Mouse (Mus musculus): Measurements from ENCODE around the gene Strip2.
A peak's percentile ranks its signal among the peaks of the same experiment; 100 is the strongest.

Gene Strip2

GRCm38 (mm10) chr6:29930087-29930486 is 13.3 kb downstream of the Strip2 start:
- DNase-seq (ENCODE audit: low spot score): no peak

DNA sequence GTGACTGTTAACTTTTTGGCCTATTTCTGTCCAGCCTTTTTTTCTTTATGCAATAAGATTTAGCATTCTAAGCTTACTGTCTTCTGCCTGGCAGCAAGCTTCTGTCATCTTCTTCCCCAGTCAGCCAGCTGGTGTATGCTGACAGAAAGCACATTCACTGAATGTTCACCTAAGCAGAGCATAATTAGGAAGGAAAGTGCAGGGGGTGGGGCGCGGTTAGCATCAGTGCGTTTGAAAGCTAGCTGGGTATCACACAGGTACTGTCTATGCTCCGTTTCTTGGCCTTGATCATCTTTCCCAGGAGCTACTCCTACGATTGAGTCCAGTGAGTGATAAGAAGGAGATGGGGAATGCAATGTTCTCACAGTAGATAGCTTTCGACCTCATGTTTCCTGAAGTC is 13.9 kb downstream of the Strip2 start:
- no peak for DNase-seq (ENCODE audit: low spot score)

DNA sequence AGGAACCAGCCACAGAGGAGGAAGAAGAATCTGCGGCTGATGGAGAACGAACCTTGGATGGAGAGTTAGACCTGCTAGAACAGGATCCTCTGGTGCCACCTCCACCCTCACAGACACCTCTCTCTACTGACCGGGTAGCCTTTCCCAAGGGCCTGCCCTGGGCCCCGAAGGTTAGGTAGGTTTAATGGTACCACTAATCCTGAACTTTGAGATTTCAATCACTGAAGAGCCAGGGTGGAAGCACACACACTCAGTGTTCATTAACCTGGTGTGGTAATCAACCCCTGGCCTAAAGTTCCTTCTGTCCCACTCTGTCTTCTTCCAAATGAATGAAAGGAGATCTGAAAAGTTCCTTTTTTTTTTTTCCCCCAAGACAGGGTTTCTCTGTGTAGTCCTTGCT is 14.4 kb downstream of the Strip2 start:
- no peak for DNase-seq (ENCODE audit: low spot score)

DNA sequence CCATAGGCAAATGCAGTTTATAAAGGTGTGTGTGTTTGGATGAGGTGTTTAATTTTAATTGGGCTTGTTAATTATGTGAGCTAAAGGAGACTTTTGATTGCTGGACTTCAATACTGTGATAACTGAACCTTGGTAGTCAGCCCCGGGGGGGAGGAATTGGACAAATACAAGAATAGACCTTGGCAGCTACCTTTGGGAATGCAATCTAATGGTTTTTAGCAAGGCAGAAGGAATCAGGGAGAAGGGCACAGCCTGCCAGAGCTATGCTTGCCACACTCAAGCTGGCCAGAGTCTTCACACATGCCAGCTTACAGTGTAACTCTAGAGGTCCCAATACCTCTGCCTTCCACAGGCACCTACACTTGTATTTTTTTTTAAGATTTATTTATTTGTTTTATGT is 18.9 kb downstream of the Strip2 start:
- no peak for DNase-seq (ENCODE audit: low spot score)

GRCm38 (mm10) chr6:29940428-29940827 is 23.6 kb downstream of the Strip2 start:
- DNase-seq (ENCODE audit: low spot score): no peak

- DNase-seq (ENCODE audit: low spot score): no peak
Measured at GRCm38 (mm10) chr6:29941036-29941435, 24.2 kb downstream of the Strip2 start.

DNA sequence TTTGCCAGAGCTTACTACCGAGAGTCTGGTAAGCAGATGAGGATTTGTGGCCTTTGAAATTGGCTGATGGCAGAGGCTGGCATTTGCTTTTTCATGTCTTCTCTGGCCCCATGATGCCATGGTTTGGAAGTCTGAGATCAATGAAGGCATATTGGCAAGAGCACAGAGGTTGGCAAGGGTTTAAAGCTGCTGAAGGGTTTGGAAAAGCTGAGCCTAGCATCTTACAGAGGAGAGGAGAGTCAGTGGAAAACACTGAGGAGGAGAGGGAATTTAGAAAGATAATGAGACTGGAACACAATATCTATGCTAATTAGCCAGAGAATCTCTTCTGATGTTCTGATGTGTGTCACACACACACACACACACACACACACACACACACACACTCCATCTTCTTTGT is 27.7 kb downstream of the Strip2 start:
- no peak for DNase-seq (ENCODE audit: low spot score)

DNA sequence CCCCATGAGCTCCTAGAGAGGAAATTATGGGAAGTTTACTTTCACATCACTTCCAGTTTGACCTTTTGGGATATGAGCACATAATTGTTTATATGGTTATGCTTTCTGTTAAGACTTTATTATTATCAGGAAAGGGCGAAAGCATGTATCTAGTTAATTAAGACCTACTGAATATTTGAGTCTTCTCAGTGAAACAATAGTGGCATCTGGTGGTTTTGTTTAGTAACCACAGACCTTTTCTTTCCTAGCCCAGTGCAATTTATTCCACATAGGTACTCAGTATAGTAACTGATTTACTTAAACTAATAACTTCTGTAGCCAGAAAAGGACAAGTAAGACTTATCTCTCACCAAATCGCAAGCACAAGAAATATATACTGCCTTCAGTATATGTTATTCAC is 29.8 kb downstream of the Strip2 start:
- no peak for DNase-seq (ENCODE audit: low spot score)

DNA sequence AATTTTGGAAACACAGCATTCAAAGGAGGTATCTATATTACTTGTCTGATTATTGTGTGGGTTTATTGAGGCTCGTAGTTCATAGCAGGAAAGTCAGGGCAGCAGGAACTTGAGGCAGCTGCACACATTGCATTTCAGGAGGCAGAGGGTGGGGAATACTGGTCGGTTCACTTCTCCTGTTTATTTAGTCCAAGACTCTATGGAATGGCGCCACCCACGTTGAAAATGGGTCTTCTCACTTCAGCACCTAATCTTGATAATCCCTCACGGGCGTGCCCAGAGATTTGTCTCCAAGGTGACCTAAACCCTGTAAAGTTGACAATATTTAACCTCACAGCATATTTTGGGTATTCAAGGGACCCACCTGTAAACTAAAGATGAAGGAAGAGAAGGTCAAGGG is 31.0 kb downstream of the Strip2 start:
- no peak for DNase-seq (ENCODE audit: low spot score)

DNA sequence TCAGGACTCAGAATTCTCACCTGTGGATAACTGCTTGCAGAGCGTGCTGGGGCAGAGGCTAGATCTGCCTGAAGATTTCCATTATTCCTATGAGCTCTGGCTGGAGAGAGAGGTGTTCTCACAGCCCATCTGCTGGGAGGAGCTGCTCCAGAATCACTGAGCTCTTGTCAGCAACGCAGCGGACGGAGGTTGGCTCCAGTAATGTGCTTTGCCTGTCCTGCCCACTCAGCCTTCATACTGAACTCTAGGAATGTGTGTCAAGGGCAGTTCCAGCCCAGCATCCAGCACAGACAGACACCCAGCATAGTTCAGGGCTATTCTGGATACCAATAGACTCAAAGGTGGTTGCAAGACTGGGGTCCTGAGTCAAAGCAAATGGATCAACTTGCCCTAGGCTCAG is 39.9 kb downstream of the Strip2 start:
- DNase-seq (ENCODE audit: low spot score): no peak

- DNase-seq (ENCODE audit: low spot score): no peak
Measured at GRCm38 (mm10) chr6:29958669-29959068, 41.9 kb downstream of the Strip2 start.

- DNase-seq (ENCODE audit: low spot score): no peak
Measured at GRCm38 (mm10) chr6:29961081-29961480, 44.3 kb downstream of the Strip2 start.

- DNase-seq (ENCODE audit: low spot score): no peak
Measured at GRCm38 (mm10) chr6:29967917-29968316, 51.1 kb downstream of the Strip2 start.

- DNase-seq (ENCODE audit: low spot score): no peak
Measured at GRCm38 (mm10) chr6:29973341-29973740, 56.5 kb downstream of the Strip2 start.

- no peak for DNase-seq (ENCODE audit: low spot score)
Measured at GRCm38 (mm10) chr6:29974836-29975235, 58.0 kb downstream of the Strip2 start.

DNA sequence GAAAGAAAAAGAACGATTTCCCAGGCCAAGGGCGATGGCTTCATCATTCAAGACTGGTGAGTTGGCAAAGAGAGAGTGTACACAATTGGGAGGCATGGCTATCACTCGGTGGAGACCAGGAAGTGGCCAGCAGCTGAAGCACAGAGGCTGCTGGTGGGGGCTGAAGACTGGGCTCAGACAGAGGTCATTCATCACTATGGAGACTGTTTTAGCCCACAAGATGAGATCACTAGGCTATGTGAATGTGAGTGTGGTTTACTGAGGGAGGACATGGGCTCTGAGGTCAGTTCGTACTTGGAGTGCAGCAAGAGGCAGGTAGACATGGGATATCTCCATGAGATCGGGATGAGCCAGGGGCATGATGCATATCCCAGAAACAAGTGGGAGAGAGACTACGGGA is 63.6 kb downstream of the Strip2 start:
- no peak for DNase-seq (ENCODE audit: low spot score)

DNA sequence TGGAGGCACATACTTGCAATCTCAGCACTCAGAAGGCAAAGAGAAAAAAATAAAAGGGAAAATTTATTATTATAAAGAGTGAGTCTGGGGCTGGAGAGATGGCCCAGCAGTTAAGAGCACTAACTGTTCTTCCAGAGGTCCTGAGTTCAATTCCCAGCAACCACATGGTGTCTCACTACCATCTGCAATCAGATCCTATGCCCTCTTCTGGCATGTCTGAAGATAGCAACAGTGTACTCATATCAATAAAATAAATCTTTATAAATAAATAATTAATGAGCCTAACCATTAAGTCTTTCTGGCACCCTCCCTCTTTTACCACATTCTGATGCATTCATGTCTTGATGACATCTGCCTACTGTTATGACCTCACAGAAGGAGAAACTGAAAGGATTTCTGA is 65.0 kb downstream of the Strip2 start:
- no peak for DNase-seq (ENCODE audit: low spot score)

DNA sequence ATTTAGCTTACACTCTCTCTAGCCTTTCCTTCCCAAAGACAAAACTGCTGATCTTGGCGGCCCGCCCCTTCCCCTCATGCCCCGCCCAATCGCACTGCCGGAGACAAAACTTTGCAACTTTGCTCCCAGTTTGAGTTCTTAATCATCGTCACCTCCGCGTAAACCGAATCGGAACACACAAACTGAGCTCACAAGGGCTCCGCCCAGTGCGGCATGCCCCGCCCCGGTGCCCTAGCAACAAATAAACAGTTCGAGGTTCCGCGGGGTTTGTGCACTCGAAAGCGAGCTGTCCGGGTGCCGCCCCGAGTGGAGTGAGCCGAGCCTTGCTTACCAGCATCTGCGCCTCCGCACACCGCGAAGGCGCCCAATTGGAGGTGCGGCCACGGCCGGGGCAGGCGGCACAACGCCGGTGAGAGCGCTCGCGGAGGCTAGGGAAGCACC is 68.3 kb downstream of the Strip2 start:
- DNase-seq (ENCODE audit: low spot score): peak; percentile 74

DNA sequence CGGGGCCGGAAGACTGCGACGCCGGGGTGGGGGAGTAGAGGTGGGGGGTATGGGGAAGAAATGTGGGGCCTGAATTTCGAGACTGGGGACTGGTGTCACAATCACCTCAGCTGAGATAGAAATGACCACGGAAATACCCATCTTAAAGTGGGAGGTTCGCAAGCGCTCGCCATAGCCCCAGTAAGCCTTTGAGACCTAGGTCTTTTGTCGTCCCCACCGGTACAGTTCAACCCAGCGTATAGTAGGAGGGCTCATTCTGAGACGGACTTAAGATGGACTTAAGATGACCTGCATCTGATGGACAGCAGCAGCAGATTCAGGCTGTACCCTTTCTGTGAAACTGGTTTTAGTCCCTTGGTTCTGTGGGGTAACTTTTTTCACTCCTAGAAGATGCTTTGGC is 68.7 kb downstream of the Strip2 start:
- no peak for DNase-seq (ENCODE audit: low spot score)

DNA sequence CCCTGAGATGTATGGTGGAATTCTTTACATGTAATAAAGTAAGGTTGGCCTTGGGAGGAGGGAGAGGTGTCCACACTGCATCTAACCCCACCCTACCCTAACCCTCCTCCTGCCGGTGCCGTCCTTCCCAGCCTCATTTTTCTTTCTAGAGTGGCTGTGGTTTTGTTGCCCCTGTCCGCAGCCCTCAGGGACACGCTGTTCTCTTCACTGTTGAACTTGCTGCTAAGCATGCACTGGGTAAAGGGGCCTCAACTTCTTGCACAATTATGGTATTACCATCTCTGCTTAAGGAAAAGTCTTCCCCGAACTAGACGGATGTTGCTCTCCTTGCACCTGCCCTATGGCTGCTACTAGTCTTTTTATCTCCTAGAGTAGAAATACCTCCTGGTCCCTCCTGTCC is 69.2 kb downstream of the Strip2 start:
- DNase-seq (ENCODE audit: low spot score): no peak

GRCm38 (mm10) chr6:29987246-29987645 is 70.4 kb downstream of the Strip2 start:
- no peak for DNase-seq (ENCODE audit: low spot score)

DNA sequence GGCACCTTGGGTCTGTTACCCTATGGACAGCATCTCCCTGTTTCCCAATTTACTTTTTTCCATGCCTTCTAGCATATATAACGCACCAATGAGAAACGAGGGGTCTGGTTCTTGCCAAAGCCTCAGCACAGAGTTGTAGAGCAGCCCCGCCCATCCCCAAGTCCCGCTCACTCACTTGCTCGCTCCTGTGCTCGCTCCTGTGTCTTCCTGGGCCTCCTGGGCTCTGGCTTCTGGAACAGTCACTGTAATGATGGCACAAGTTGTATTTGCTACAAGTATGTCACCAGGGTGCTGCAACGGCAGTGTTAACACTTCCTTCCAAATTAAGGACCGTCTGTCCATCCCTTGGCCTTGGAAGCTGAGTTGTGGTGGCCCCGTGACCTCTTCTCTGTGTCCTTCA is 81.3 kb downstream of the Strip2 start:
- DNase-seq (ENCODE audit: low spot score): no peak

GRCm38 (mm10) chr6:29998771-29999170 is 82.0 kb downstream of the Strip2 start:
- DNase-seq (ENCODE audit: low spot score): no peak

- DNase-seq (ENCODE audit: low spot score): no peak
Measured at GRCm38 (mm10) chr6:30002628-30003027, 85.8 kb downstream of the Strip2 start.

- DNase-seq (ENCODE audit: low spot score): no peak
Measured at GRCm38 (mm10) chr6:30005851-30006250, 89.0 kb downstream of the Strip2 start.

Data from yolk sac, embryonic 10.5 days (tissue).